ENCODE assay signal across 10 mouse cellular contexts in the genomic region with DNA sequence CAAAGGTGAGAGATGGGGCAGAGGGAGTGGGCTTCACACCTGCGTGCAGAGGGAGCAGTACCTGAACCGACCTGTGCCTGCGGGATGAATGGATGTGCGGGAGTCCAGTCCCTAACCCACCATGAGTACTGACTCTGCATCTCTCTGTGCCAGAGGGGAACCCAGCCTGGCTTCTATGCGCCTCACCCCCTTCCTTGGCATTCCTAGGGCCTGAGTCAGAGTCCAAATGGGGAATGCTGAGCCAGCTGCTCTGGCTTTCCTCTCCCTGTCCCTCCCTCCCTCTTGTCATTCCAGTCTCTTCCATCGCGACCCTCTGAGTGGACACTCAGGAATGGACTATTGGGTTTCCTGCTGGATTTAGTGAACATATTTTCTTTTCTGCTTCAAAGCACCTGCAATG. TPM values are rescaled to one million over a fixed set of nuclear protein-coding genes. Genes with fewer than 3 reads are reported as not detected.
DNase-seq lines count a peak whose midpoint lies in the region; ATAC-seq and TF ChIP-seq lines count a peak whose summit lies in the region.
"Had no signal": no experiment of that assay in that cellular context is flagged by ENCODE, and none has a peak within 500 bp of the region (broad histone marks: within the 10 kb centered on the region; RNA-seq: fewer than 3 reads in every experiment).

No protein-coding gene starts in this region.

- TF ChIP-seq CTCF in lung, embryonic 14.5 days (IDR thresholded peaks at IDR 0.05; ENCODE audit: low read depth): no peak

- intact Hi-C loops in heart, postnatal 25 days (cut with DNase I): no loop called here
- intact Hi-C loops in left cerebral cortex, postnatal 14 days (cut with DNase I): no loop called here

- peak; percentile 91 for DNase-seq in NIH3T3 (ENCODE audit: low read depth)
- DNase-seq in adrenal gland, postnatal 36 days: peak; percentile 64 to 71
- DNase-seq in heart, postnatal 25 days (ENCODE audit: low spot score): peak; percentile 50
- DNase-seq in lung, embryonic 14.5 days: peak; percentile 69
- DNase-seq in left cerebral cortex, postnatal 14 days (ENCODE audit: low spot score in 2 of 2): no peak
- no peak for DNase-seq in layer of hippocampus, adult 8-10 months (ENCODE audit: low spot score in 2 of 2)
- no peak for DNase-seq in layer of hippocampus, postnatal 10 days (ENCODE audit: low spot score in 2 of 2)
- DNase-seq in right cerebral cortex, postnatal 10 days (ENCODE audit: low spot score in 2 of 2): no peak

- H3K27me3 ChIP-seq in lung, embryonic 14.5 days (ENCODE audit: insufficient read depth, low read length): peaks cover 12% of the 10 kb centered on the region; the same call in 1 of the 2 replicates

- H3K4me3 ChIP-seq in lung, embryonic 14.5 days (ENCODE audit: low read depth, low read length): no peak overlapping the region

- no peak overlapping the region for H3K27ac ChIP-seq in lung, embryonic 14.5 days (ENCODE audit: low read depth)
- H3K27ac ChIP-seq: hindbrain, embryonic 15.5 days had no signal

- peak; percentile 87; the same call in 1 of the 2 replicates for ATAC-seq in lung, embryonic 14.5 days (ENCODE audit: insufficient read depth)

- WGBS in lung, embryonic 14.5 days: 47% methylated on average over 7 of the region's 7 CpGs

- H3K36me3 ChIP-seq in lung, embryonic 14.5 days (ENCODE audit: insufficient read depth): no peaks in the 10 kb centered on the region
- H3K36me3 ChIP-seq: hindbrain, embryonic 15.5 days had no signal

- H3K9me3 ChIP-seq in lung, embryonic 14.5 days (ENCODE audit: low read depth, low read length): no peaks in the 10 kb centered on the region
- H3K9me3 ChIP-seq: hindbrain, embryonic 15.5 days had no signal

- H3K9ac ChIP-seq in lung, embryonic 14.5 days: no peak overlapping the region
- H3K9ac ChIP-seq: hindbrain, embryonic 15.5 days had no signal

- peak overlapping the region; percentile 54 for H3K4me2 ChIP-seq in lung, embryonic 14.5 days

- no peaks in the 10 kb centered on the region for H3K4me1 ChIP-seq in lung, embryonic 14.5 days (ENCODE audit: insufficient read depth)
- H3K4me1 ChIP-seq: hindbrain, embryonic 15.5 days had no signal

RNA-seq across cellular contexts. Expression of gene Prkag3, which starts 0.3 kb away (rescaled TPM):
- under 1 TPM in 1 of 2 experiments, not detected in 1; 0.23 TPM for total RNA-seq in adrenal gland, postnatal 36 days (2021)
- 1 to 10 TPM in 1 of 2 experiments, under 1 TPM in 1; 0.96 to 2.7 TPM for total RNA-seq in heart, postnatal 25 days (2021)
- 0.12 and 0.29 TPM in 2 replicates for polyA plus RNA-seq in lung, embryonic 14.5 days (2014; fragmentation: Nextera tagmentation; extraction: Ambion mirVana)
- not detected for total RNA-seq in left cerebral cortex, postnatal 14 days (2021)
- total RNA-seq in layer of hippocampus, adult 8-10 months (2022): under 1 TPM in 3 of 4 experiments, not detected in 1; 0.16 to 0.36 (median 0.19) TPM
- total RNA-seq in layer of hippocampus, postnatal 10 days (2021): not detected
- polyA plus RNA-seq: hindbrain, embryonic 15.5 days had no signal

RNA-seq across cellular contexts. Expression of gene Wnt6, which starts 22.4 kb away (rescaled TPM):
- 1 to 10 TPM; 3.9 to 4.3 TPM for total RNA-seq in adrenal gland, postnatal 36 days (2021)
- total RNA-seq in heart, postnatal 25 days (2021): under 1 TPM in 1 of 2 experiments, not detected in 1; 0.20 TPM
- 0.53 and 0.57 TPM in 2 replicates for polyA plus RNA-seq in lung, embryonic 14.5 days (2014; fragmentation: Nextera tagmentation; extraction: Ambion mirVana)
- total RNA-seq in left cerebral cortex, postnatal 14 days (2021): 1 to 10 TPM; 2.0 to 2.8 TPM
- total RNA-seq in layer of hippocampus, adult 8-10 months (2022): 1 to 10 TPM; 1.0 to 1.7 (median 1.4) TPM
- total RNA-seq in layer of hippocampus, postnatal 10 days (2021): 1 to 10 TPM in 1 of 2 experiments, under 1 TPM in 1; 0.75 to 1.3 TPM
- total RNA-seq: neutrophil, adult 5-6 weeks had no signal

RNA-seq across cellular contexts. Expression of gene Cyp27a1, which starts 35.9 kb away (rescaled TPM):
- total RNA-seq in adrenal gland, postnatal 36 days (2021): 10 to 100 TPM; 11.4 to 14.9 TPM
- 10 to 100 TPM; 11.1 to 11.9 TPM for total RNA-seq in heart, postnatal 25 days (2021)
- polyA plus RNA-seq in lung, embryonic 14.5 days (2014; fragmentation: Nextera tagmentation; extraction: Ambion mirVana): 1.9 and 2.2 TPM in 2 replicates
- total RNA-seq in left cerebral cortex, postnatal 14 days (2021): 1 to 10 TPM; 1.5 to 2.8 TPM
- total RNA-seq in layer of hippocampus, adult 8-10 months (2022): 1 to 10 TPM; 6.0 to 7.1 (median 7.0) TPM
- total RNA-seq in layer of hippocampus, postnatal 10 days (2021): 1 to 10 TPM in 1 of 2 experiments, under 1 TPM in 1; 0.33 to 1.6 TPM

RNA-seq across cellular contexts. Expression of gene Wnt10a, which starts 42.0 kb away (rescaled TPM):
- under 1 TPM; 0.36 to 0.43 TPM for total RNA-seq in adrenal gland, postnatal 36 days (2021)
- not detected for total RNA-seq in heart, postnatal 25 days (2021)
- polyA plus RNA-seq in lung, embryonic 14.5 days (2014; fragmentation: Nextera tagmentation; extraction: Ambion mirVana): not detected in 2 replicates
- total RNA-seq in left cerebral cortex, postnatal 14 days (2021): 1 to 10 TPM; 2.7 to 3.4 TPM
- 1 to 10 TPM; 2.5 to 4.3 (median 3.3) TPM for total RNA-seq in layer of hippocampus, adult 8-10 months (2022)
- 1 to 10 TPM; 1.1 to 1.2 TPM for total RNA-seq in layer of hippocampus, postnatal 10 days (2021)
- total RNA-seq: neutrophil, adult 5-6 weeks had no signal

Comparison
In these comparisons a context has a peak if more than half of its experiments do, and no peak if none do; other contexts are left out.
1. DNase-seq: peak in NIH3T3 (single experiment), adrenal gland, postnatal 36 days (2 of 2), heart, postnatal 25 days (single experiment) and lung, embryonic 14.5 days (single experiment); none in left cerebral cortex, postnatal 14 days (0 of 2), layer of hippocampus, adult 8-10 months (0 of 2), layer of hippocampus, postnatal 10 days (0 of 2) and right cerebral cortex, postnatal 10 days (0 of 2).